Mouse (Mus musculus): Measurements from ENCODE around the gene Nup133. TPM values are rescaled to one million over a fixed set of nuclear protein-coding genes. Genes with fewer than 3 reads are reported as not detected.
"Not testable (repeated sequence)": the region's sequence is repeated elsewhere in the genome, so short reads cannot be mapped to it uniquely, and the experiment has no call there.

The Nup133 gene
- total RNA-seq (2021) = 10 to 100 TPM; 13.9 to 17.1 TPM
- long read RNA-seq, experiment 1, full-length matches to known transcripts = 16 of 20 reads
- long read RNA-seq, experiment 1, partial matches to known transcripts = 1 of 20 reads
- long read RNA-seq, experiment 1, other reads (novel, unspliced or antisense) = 3 of 20 reads
- long read RNA-seq, experiment 2, full-length matches to known transcripts = 36 of 49 reads
- long read RNA-seq, experiment 2, partial matches to known transcripts = 12 of 49 reads
- long read RNA-seq, experiment 2, other reads (novel, unspliced or antisense) = 1 of 49 reads

DNA sequence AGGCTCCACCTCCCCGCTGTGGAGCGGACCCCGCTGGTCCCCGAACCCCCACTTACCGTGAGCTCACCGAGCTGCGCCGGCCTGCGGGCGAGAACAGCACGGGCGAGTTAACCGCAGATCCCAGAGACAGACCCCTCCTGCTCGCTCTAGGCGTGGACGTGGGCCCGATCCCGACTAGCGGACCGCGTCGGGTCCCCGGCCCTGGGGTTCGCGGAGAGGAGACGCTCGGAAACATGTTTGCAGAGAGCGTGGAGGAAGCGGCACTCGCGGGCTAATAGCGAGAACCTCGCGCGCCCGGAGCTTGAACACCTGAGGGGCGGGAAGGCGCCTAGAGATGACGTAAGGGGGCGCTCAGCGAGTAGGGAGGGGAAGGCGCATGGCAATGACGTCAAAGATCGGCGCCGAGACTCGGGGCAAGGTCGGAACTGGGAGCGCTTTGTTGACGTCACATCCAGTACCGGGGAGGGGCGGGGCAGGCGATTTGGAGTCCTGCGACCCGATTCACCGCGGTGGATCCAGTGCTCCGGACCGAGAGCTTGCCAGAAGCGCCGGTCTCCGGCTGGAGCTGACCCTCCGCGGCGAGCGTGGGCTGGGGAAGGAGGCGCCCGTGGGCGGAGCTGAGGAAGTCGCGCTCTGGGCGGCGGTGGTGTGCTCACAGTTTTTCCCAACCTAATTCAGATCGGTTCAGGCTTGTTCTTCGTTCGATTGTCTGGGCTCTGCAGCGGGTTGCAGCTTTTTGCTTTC lies at the start of gene Nup133:
Gene Nup133, minus strand, starts transcription at position 324 of the 744 bp plus-strand sequence.
- peak; percentile 100 for DNase-seq (ENCODE audit: low spot score in 2 of 2)

DNA sequence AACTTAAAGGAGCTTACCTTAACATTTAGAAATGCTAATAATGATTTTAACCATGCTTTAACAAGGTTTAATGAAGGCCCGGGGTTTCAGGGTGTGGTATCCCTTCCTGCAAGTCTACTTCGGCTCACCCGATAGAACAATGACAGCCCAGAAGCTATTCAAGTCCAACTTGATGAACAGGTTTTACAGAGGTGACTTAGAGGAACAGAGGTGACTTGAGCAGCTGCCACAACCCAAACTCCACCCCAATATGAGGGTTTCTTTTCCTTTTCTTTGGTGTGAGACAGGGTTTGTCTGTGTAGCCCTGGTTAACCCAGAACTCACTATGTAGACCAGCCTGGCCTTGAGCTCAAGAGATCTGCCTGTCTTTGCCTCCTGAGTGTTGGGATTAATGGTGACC lies 44.9 kb upstream of the Nup133 start:
- DNase-seq (ENCODE audit: low spot score in 2 of 2) = no peak

- DNase-seq (ENCODE audit: low spot score in 2 of 2) = no peak
Observed at GRCm38 (mm10) chr8:123993597-123993996, 44.5 kb upstream of the Nup133 start.

- no peak for DNase-seq (ENCODE audit: low spot score in 2 of 2)
Observed at GRCm38 (mm10) chr8:123992587-123992986, 43.5 kb upstream of the Nup133 start.

GRCm38 (mm10) chr8:123990277-123991049 lies 41.4 kb upstream of the Nup133 start:
- DNase-seq (ENCODE audit: low spot score in 2 of 2) = no peak

DNA sequence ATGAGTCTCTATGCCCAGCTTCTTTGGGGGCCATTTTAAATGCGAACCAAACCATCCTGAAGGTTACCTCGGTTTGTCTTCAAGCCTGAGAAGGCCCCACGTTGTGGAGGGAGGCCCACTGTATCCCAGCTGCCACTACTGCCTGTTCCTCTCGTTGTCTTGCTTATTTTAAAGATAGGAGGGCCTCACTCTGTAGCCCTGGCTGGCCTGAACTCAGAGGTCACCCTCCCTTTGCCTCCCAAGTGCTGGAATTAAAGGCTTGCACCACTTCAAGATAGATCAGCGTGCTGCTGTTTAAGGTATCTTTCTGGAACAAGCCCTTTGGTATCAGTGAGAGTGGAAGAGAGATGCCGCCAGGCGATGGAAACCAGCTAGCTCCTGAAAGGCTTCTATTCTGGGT lies 40.1 kb upstream of the Nup133 start:
- no peak for DNase-seq (ENCODE audit: low spot score in 2 of 2)

DNA sequence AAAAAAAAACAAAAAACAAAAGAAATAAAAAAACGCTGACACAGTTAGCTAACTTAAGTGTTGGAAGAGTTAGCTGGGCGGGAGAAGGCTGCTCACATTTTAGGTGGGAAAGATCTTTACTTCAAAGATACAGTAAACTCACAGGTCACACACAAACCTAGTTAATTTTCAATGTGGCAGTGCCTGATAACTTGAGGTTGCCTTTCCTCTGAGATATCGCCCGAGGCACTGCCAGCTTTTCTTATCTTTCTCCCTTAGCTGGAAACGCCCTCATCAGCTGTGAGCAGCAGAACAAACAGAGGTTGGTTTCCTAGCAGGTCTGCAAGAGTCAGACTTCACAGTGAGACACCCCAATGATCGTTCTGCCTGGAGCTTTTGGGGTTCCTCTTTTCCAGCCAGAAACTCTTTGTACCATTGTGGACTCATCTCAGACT lies 39.6 kb upstream of the Nup133 start:
- DNase-seq (ENCODE audit: low spot score in 2 of 2) = no peak

DNA sequence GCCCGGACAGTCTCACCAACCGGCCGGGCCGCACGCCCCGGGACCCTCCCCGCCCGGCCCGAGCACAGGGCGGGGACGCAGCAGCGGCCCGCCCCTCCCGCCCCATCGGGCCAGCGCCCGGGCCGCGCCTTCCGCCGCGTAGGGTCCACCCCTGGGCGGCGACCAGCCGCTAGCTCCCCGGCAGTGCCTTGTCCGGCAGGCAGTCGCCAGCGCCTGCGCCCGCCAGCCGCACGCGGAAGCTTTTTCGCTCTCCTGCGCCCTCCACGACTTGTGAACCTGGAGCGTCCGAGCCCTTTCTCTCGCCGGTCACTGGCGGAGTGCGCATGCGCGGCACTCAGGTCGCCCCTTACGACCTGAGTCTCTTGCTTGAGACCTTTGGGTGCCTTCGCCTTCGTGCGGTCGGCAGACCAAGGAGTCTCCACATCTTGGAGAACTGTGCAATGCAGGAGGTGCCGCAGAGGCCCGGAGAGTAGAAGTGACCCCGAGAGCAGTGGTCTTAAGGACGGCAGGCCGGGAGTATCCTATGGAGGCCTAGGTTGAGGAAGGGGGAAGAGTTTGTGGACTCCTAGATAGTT lies 33.8 kb upstream of the Nup133 start, which contains the start of gene Abcb10:
Gene Abcb10, minus strand, starts transcription at position 297 of the 575 bp plus-strand sequence.
- peak; percentile 90 to 91 for DNase-seq (ENCODE audit: low spot score in 2 of 2)

DNA sequence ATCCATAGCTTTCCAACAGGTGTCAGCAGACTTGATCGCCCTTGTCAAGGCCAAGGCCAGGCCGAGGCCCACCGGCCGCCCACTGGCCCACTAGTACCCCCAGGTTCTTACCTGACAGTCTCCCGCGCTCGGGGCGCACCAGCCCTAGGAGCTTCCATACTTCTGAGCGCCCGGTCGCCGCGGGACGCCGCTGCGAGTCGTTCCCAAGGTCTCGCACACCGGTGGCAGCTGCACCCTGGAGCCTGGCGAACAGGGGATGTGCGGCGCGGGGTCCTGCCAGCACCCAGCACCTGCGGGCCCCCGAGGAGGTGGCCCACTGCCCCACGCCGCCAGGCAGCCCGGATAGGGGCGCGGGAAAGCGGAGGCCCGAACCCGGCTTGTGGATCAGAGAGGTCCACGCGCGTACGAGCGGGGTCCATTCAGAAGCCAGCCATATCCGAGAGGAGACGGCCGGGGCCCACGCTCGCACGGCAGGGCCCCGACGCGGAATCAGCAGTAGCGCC lies 33.3 kb upstream of the Nup133 start:
- DNase-seq (ENCODE audit: low spot score in 2 of 2) = no peak

GRCm38 (mm10) chr8:123981674-123982073 lies 32.6 kb upstream of the Nup133 start:
- DNase-seq (ENCODE audit: low spot score in 2 of 2) = no peak

DNA sequence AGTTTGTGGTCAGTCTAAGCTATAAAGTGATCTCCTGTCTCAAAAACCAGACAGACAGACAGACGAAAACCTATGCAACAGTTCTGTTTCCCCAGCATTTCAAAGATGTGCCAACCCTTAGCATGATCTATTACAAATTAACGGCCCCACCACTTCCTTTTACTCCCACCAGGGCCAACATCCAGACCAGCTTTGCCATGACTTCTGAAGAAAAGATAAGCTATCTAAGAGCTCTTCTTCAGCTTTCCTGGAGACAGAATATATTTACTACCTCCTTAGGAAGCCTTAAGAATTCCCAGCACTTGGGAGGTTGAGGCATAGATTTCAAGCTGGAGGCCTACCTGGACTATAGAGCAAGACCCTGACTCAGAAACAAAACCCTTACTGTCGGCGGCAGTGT lies 31.2 kb upstream of the Nup133 start:
- no peak for DNase-seq (ENCODE audit: low spot score in 2 of 2)

DNA sequence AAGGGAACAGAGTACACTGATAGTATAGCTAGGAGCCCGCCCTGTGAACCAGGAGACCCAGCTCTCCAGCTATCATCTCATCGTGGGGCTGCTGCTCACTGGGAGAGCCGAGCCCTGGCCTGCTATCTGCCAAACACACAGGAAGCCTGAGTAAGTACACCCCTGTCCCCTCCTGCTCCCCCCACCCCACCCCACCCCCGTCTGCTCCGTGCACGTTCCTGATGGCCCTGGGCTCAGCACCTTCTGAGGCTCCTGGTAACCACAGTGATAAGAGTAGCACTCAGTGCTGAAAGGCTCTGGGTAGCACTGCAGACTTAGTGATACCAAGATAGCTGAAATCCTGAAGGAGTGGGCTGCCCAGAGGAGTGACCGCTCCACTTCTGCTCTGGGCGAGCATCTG lies 29.9 kb upstream of the Nup133 start:
- no peak for DNase-seq (ENCODE audit: low spot score in 2 of 2)

GRCm38 (mm10) chr8:123978166-123978838 lies 29.2 kb upstream of the Nup133 start:
- no peak for DNase-seq (ENCODE audit: low spot score in 2 of 2)

- DNase-seq (ENCODE audit: low spot score in 2 of 2) = no peak
Observed at GRCm38 (mm10) chr8:123977499-123977898, 28.4 kb upstream of the Nup133 start.

- no peak for DNase-seq (ENCODE audit: low spot score in 2 of 2)
Observed at GRCm38 (mm10) chr8:123973495-123973894, 24.4 kb upstream of the Nup133 start.

DNA sequence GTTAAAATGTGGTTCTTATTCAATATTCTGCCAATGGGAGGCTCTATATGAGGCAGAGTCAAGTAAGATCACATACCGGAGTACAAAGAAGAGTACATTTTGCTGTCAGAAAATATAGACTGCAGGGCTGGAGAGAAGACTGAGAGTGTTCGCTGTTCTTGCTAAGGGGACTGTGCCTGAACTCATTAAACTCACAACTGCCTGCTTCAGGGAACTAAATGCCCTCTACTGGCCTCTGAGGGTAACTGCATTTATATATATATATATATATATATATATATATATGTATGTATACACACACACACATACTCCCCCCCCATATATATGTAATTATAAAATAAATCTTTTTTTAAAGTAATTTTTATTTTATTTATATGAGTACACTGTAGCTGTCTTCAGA lies 17.8 kb upstream of the Nup133 start:
- DNase-seq (ENCODE audit: low spot score in 2 of 2) = no peak

DNA sequence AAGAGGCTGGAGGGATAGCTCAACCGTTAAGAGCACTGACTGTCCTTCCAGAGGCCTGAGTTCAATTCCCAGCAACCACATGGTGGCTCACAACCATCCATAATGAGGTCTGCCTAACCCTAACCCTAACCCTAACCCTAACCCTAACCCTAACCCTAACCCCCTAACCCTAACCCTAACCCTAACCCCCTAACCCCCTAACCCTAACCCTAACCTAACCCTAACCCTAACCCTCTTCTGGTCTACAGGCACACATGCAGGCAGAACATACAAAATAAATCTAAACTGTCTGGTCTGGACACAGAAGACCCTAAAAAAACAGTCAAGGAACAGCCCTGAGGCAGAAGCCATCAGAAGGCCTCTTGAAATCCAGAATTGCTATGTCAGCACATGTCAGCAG lies 12.3 kb upstream of the Nup133 start:
- no peak for DNase-seq (ENCODE audit: low spot score in 2 of 2)

DNA sequence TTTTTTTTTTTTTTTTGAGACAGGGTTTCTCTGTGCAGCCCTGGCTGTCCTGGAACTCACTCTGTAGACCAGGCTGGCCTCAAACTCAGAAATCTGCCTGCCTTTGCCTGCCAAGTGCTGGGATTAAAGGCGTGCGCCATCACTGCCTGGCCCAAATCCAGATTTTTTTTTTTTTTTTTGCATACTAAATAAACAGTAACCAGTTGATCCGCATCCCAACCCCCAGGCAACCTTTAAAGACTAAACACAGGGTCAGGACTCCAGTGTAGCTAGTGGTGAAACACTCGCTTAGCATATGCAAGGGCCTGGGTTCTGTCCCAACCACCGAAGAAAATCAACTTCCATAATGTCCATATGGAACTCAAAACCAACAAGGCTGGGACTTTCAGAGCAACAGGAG lies 11.5 kb upstream of the Nup133 start:
- not testable (repeated sequence) for DNase-seq (ENCODE audit: low spot score in 2 of 2)

- DNase-seq (ENCODE audit: low spot score in 2 of 2) = peak in 1 of 2 experiments; percentile 22
Observed at GRCm38 (mm10) chr8:123960056-123960455, 11.0 kb upstream of the Nup133 start.

- DNase-seq (ENCODE audit: low spot score in 2 of 2) = no peak
Observed at GRCm38 (mm10) chr8:123959473-123959872, 10.4 kb upstream of the Nup133 start.

DNA sequence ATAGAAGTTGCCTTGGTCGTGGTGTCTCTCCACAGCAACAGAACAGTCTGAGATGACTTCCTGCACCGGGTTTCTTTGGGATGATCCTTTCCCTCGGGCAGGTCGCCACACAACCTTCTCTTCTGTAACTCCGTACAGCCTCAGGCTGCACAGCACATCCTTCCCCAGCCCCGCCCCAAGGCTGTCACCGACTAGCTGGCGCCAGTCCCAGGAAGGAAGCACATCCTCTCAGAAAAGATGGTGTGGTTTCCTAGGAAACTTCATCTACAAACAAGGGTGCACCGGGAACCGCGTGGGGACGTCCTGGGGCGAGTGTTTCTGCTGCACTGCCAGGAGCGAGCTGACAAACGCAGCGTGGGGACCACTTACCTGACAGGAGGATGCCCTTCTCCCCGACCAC lies 9.1 kb upstream of the Nup133 start:
- DNase-seq (ENCODE audit: low spot score in 2 of 2) = no peak
